Mouse (Mus musculus): ENCODE measurements at regions not wholly inside any gene's neighbourhood (a gene's known extent, or its start where the extent isn't known, plus 50 kb on each side); places are given as distances from the start of the nearest gene placed in this dataset.

DNA sequence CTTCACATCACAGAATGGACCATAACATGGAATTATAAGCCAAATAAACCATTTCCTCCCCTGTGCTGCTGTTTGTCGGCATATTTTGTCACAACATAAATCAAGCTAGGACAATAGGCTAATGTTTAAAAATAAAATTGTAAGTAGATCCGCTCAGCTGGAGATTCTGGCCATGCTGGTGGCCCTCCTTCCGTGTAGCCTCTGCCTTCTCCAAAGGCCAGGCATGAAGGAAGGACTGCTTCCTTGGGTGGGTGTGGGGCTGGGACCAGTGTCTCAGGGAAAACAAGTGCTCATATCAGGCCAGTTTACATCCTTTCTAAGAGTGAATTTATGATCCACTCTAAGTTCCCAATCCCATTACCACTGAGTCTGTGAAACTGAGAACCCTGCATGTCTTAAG lies 206.3 kb upstream of the Ppp2r2d start:
- DNase-seq (ENCODE audit: low spot score in 2 of 2) = no peak

DNA sequence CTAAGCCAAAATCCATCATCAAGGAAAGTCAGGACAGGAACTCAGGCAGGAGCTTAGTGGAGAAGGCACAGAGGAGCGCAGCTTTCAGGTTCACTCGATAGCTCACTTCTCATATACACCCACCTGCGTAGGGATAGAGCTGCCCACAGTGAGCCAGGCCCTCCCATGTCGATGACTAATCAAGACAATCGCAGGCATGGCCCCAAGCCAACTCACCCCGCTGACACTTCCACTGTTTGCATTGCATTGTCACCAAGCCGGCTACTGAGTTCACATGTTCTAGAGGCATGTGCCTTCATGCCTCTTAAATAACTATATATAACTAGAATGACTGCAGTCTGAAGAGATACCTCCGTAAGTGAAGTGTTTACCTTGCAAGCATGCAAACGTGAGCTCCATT lies 219.8 kb upstream of the Ppp2r2d start:
- no peak for DNase-seq (ENCODE audit: low spot score in 2 of 2)

DNA sequence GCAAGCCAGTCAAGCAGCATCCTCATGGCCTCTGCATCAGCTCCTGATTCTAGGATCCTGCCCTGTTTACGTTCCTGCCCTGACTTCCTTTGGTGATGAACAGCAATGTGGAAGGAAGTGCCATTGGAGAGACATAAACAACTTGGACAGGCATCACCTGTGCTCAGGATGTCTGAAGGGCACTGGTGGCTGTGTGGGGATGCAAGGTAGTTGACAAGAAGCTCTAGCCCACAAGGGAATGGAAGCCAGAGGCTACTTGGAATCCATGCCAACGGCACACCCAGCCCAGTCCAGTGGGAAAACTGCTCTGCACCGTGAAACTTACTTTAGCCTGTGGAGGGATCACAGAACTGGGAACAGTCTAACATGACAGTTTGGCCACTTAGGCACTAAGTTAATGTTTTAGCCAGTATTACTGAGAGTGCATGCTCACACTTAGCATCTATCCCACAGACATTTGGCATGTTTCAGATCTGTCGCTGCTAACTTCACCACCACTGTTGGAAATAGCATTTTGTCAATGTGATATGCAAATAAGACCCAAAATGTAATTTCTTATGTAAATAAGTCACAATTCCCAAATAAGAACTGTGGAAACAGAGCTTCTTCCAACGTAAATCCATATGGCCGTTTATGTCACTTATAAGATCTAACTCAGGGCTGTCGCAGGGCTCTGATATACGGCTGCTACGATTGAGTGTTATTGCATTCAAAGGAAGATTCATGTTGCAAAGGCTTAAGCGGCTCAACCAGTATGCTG lies 223.5 kb upstream of the Tcerg1l start:
- peak; percentile 15 to 17 for DNase-seq (ENCODE audit: low spot score in 2 of 2)

DNA sequence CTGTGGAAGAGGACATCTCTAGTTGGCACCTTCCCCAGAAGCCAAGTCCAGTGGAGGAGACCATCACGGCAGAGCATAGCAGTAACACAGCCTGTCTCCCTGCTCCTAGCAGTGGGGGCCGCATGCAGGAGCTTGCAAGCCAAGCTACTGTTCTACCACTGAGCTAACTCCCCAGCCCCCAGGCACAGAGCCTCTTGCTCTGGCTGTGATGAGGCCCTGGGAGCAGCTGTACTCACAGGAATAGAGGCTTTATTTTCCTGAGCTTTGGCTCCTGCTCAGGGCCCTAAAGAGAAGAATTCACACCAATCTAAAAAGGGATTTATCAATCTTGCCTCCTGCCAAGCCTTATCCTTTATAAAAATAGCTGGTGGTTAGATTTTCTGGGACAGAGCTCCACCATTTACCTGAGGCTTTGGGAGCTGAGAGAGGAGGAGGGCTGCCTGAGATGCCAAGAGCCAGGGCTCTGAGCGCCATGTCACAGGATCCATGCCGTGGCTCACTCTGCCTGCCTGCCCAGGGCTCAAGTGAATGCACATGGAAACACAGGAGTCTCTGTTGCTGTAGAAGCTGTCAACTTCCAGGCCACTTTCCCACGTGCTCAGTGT lies 222.7 kb upstream of the Tcerg1l start:
- DNase-seq (ENCODE audit: low spot score in 2 of 2) = peak in 1 of 2 experiments; percentile 24

DNA sequence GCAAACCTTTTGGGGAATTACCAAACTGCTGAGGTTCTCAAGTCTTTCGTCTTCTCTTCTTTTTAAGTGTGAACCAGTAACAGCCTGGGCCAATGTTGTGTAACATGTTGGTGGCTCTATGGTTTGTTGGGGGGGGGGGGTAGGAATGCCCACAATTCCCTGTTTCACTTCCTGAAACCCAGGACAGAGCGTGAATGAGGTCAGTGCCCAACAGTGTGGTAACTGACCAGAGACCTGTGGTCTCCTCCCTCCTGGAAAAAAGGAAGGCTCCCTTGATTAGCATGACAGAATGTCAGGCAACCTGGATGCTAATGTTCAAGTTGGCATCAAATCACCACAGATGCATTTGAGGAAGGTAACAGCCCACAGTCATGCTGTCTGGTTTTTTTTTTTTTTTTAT lies 218.9 kb upstream of the Tcerg1l start:
- DNase-seq (ENCODE audit: low spot score in 2 of 2) = no peak

DNA sequence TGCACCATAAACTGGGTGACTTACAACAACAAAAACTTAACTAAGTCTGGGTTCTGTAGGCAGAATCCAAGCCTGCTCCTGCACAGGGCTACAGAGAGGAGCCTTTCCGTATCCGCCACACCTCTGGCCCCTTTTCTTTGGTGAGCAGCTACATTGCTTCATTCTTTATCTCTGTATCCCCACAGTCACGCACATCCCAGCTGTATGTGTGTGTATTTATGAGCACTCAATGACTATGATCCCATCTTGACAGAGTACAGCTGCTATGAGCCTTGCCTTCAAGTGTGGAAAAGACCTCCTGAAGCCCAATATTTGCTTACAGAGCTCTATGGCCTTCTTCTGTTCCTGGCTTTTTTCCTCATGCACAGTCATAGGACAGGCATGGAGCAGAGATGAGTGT lies 212.1 kb upstream of the Tcerg1l start:
- no peak for DNase-seq (ENCODE audit: low spot score in 2 of 2)

DNA sequence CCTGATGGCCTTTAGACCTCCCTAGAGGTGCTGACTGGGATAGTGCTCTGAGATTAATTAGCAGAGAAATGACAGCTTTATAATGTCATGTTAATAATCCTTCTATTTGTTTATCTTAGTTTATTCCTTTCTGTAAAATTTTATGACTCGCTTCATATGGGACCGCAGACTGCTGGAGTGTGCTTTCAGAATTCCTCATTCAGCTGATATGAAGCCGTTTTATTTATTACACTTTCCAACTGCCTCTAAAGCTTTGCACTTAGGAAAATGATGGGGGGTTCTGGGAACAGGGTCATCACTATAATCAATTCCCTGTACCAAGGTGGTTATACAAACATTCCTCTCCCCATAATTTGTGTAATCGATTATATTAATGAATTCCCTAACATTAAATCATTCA lies 211.6 kb upstream of the Tcerg1l start:
- DNase-seq (ENCODE audit: low spot score in 2 of 2) = no peak

DNA sequence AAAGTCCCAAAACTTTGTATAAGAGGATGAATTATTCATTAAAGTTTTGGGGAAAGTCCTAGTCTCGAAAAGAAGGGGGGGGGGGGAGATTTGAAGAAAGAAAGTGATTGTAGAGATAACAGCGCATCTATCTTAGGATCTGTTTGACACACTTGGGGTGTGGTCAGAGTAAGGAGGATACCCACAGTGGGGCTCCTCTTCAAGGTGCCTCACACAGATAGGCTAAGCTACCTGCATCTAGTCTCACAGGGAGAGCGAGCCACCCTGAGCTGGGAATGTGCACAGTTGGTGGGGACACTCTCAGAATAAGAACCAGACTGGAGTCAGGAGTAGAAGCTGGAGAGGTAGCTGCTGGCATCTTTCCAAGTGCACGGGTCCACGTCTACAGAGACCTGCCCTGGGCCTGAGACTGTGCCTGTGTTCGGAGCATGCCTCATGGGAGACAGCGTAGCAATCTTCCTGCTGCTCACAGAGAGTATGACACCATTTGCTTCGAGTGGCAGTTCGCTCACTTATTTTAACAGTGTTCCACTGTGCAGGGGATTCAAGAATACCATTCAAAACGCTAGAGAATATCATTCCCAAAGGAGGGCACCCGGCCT lies 208.9 kb upstream of the Tcerg1l start:
- DNase-seq (ENCODE audit: low spot score in 2 of 2) = no peak

DNA sequence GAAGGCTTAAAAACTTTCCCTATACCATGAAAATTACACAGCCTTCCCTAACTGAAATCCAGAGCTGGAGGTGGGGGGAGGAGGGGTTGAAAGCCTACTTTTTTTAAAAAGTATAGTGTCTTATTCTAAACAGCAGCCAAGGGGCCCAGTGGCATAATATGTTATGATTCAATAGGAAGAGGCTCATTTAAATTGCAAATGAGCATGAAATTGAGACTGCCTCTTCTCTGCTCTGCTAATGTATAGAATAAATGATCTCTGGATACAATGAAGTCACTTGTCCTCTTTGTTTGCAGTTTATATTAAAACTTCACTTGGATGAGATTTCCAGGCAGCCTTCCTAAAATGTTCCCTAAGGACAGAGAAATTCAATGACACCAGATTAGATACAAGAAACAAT lies 208.4 kb upstream of the Tcerg1l start:
- DNase-seq (ENCODE audit: low spot score in 2 of 2) = no peak

DNA sequence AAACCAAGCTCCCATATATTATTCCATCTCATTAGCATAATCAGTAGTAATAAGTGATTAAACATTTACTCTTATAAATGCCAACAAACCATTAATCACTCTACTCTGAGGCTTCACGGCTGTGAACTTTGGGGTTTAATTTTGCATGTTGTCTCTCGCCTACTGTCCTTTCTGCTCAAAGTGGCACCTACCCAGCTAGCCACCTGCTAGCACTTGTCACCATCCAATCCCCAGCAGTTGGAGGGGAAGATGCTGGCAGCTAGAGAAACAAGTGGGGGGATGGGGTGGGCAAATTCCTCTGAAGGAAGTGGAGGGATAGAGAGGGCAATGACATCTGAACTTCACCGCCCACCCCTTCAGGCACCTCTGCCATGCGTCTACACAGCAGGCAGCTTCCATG lies 204.2 kb upstream of the Tcerg1l start:
- no peak for DNase-seq (ENCODE audit: low spot score in 2 of 2)

DNA sequence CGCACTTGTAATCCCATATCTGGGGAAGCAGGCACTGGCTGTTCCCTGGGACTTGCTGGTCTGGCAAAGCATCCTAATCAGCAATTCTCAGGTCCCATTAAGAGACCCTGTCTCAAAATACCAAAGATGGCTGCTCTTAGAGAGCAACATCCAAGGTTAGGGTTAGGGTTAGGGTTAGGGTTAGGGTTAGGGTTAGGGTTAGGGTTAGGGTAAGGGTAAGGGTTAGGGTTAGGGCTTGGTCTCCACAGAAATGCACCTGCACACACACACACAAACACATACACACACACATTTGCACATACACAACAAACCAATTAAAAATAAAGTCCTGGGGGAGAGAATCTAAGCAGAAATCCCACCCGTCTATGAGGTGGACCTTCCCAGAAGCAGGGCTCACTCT lies 195.8 kb upstream of the Tcerg1l start:
- no peak for DNase-seq (ENCODE audit: low spot score in 2 of 2)

DNA sequence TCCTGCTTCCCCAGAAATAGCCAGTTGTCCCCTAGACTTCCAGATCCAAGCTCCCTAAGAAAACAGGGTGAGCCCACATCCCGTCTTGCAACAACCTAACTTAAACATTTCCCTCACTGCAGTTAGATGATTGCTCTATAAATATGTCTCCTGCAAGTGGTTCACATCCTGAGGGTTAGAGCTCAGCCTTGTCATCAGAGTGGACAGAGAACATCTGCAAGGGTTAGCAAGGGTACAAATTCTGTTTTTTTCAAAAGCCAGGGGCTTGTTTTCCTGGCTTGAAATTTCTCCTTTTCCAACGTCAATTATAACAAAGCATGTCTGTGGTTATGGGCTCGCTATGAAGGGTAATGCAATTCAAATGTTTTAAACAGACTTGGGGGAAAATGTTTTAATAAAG lies 169.8 kb upstream of the Tcerg1l start:
- no peak for DNase-seq (ENCODE audit: low spot score in 2 of 2)

DNA sequence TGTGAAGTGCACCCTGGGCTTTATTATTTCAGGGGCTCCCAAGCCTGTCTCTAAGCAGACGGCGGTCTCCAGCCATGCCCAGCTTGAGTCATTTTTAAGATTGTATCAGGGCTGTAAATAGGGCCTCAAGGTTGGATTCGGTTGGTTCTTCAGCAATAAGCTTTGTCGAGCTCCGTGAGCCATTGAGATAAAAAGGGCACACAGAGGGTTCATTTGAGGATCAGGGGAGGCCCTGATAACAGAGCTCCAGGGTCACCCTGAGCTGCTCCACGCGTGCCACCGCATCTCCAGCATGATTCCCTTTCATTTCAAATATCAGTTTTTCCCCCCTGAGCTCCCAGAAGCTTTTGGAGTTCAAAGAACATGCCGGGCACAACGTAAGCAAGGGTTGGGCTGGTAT lies 154.1 kb upstream of the Tcerg1l start:
- DNase-seq (ENCODE audit: low spot score in 2 of 2) = no peak

DNA sequence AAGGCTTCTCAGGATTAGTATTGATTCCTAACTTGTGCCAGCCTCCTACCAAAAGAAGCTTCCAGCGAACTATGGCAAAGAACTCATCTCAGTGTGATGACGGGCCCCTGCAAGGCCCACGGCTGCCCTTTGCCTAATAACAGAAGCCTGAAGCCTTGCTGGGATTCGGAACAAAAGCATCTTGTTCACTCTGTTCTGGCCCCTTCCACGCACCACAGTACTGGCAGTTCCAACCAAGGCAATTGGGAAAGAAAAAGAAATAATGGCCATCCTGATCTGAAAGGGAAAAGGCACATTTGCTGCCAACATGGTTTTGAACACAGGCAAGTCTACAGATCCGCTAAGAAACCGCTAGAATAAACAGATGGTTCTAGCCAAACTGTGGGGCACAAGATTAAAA lies 150.4 kb upstream of the Tcerg1l start:
- DNase-seq (ENCODE audit: low spot score in 2 of 2) = peak; percentile 14 to 26

DNA sequence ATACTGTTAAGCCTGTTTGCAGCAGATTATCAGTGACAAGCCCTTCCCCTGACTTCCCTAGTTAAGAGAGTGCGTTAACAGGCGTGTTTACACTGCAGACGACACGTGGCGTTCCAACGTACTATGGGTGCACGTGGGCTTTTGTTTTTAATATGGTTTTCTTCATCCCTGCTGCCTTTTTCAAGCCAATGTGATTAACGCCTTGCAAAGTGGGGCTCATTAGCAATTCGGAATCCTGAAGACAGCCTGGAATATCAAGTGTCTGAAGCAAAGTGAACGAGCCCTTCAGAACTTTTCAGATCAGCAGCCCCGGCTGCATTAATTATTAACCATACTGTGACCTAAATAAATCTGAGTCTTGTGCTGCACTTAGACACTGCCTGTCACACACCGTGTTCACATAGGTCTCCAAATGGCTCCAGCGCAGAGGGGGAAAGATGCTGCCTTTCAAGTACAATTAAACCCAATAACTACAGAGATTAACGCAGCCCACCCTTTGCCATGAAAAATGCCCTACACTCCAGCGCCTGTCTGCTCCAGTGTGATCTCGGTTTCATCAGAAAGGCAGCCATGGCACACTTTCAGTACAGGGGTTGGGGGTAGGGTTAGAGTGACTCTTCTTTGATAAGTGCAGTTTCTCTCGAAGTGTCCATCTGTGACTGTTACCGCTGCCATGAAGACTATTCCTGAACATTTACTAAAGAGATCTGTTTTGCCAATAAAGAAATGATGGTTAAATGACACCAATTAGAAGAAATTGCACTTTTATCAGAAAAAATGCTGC lies 140.7 kb upstream of the Tcerg1l start:
- no peak for DNase-seq (ENCODE audit: low spot score in 2 of 2)

DNA sequence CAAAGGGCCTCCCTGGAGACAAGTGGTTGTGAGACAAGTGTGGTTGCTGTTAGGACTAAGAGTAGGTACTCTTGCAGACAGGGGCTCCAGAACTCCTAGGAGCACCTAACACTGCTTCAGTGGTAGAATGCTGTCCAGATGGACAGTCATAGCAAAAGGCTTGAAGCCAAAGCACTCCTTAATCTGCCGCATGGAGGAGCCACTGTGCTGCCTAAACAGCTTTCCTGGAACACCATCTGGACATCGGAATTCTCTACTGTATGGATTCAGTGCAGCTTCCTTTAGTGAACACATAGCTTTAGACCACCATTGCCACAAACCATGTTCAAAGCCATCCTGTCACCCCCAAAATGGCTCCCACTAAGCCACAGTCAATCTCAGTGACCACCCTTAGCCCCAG lies 128.6 kb upstream of the Tcerg1l start:
- no peak for DNase-seq (ENCODE audit: low spot score in 2 of 2)

DNA sequence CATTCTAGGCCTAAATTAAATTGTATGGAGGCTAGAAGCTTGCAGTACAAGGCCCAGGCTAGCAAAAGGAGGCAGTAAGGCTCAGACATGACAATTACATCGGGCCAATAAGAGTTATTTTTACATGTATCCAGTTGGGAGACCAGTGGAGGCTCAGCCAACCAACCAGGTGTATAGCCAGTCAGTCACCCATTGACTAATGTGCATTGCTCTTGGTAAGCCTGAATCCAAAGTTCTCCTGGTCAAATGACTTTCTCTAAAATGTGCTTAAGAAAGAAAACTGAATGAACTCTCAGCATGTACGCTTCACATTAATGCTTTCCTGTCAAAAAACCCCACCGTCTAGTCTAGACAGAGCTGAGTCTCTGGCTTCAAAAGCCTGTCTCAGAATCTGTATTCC lies 127.4 kb upstream of the Tcerg1l start:
- DNase-seq (ENCODE audit: low spot score in 2 of 2) = no peak

DNA sequence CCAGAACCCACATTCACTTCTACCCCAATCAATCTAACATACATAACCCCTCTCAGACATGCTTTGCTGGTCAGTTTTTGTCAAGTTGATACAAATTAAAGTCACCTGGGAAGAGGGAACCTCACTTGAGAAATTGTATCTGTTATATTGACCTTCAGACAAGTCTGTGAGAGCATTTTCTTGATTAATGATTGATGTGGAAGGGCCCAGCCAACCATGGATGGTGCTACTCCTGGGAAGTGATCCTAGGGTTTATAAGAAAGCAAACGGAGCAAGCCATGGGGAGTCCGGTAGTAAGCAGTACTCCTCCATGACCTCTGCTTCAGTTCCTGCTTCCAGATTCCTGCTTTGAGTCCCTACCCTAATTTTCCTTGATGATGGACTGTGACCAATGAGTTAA lies 116.6 kb upstream of the Tcerg1l start:
- DNase-seq (ENCODE audit: low spot score in 2 of 2) = no peak

DNA sequence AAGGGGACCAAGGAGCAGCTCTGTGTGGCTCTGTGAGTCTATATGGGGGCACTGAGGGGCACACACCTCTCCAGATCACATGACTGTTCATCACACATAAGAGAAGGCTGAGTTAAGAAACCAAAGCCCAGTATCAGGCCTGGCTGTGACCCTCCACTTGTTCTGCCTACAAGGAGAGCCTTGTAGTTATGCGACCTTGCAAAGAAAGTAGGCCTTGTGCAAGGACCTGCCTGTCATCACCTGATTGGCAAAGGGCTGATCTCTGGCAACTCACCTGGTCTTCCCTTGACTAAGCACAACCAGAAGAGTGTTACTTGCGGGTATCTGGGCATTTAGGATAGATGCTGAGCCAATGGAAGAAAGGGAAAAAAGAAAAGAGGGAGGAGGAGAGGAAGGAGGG lies 107.7 kb upstream of the Tcerg1l start:
- DNase-seq (ENCODE audit: low spot score in 2 of 2) = no peak

DNA sequence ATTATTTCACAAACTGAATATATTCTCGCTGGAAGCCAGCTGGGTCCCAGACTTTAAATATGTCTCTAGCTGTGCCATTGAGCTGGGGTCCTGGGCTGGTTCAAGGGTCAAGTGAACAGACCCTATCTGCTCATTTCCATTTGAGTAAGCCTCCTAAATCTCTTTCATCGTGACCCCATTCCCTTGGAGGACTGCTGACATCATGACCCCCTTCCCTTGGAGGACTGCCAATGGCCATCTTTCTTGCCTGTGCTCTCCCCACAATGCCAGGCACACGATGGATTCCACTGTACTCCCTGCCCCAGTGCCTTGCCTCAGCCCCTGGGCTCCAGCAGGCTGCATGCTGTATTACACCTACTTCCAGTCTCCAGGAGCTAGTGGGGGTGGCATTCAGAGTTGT lies 106.5 kb upstream of the Tcerg1l start:
- DNase-seq (ENCODE audit: low spot score in 2 of 2) = no peak

DNA sequence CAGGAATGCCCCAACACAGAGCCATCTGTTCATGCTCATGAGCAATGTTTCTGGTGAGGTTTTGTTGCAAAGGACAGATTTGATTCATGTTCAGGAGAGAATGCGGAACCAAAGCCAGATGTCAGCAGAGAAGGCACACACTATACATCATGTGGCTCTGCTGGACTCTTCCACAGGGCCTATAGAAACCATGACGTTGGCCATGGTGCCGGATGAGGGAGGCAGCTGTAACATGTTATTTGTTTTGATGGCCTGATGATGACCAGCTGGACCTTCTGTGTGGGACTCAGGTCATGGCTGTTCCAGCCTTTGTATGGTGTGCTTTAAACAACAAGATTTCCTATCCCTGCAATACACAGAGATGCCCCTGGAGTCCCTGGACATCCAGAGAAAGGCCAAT lies 105.5 kb upstream of the Tcerg1l start:
- DNase-seq (ENCODE audit: low spot score in 2 of 2) = no peak

DNA sequence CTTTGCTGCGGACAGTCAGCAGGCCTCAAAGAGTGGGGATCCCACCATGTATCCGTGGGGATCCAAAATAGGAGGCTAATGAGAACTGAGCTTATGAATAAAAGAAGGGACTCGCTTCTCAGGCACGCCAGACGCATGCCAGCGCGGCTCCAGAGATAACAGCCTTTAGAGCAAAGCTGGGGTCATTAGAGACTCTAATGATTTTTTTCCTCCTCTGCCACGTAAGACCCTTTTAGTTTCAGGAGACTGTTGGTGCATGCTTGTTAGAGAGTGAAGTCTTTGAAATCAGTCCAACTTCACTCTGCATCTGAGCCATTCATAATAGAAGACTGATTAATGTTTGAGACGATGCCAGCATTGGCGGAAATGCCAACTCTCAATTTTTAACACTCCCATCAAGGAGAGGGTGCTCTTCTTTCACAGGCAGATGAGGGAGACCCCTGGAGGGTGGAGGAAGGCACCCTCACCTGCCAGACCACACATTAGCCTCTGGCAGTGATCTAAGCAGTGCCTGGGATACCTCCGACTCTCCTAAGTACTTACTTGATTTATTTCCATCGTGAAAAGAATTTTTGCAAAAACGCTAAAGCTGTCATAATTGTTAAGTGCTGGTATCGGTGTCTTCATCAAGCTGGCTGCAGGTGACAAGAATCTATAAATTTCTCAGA lies 104.0 kb upstream of the Tcerg1l start:
- DNase-seq (ENCODE audit: low spot score in 2 of 2) = no peak
